Mouse (Mus musculus) lung, postnatal 25 days (tissue): Measurements from ENCODE around the gene Kirrel2.
A peak's percentile ranks its signal among the peaks of the same experiment; 100 is the strongest.
"Not testable (repeated sequence)": the region's sequence is repeated elsewhere in the genome, so short reads cannot be mapped to it uniquely, and the experiment has no call there.

ENCODE experiments used
- DNase-seq: peaks from one replicate; pipeline ENCODE4 v3.0.0; 2022; ENCODE audit warnings: low spot score

Kirrel2 gene

DNA sequence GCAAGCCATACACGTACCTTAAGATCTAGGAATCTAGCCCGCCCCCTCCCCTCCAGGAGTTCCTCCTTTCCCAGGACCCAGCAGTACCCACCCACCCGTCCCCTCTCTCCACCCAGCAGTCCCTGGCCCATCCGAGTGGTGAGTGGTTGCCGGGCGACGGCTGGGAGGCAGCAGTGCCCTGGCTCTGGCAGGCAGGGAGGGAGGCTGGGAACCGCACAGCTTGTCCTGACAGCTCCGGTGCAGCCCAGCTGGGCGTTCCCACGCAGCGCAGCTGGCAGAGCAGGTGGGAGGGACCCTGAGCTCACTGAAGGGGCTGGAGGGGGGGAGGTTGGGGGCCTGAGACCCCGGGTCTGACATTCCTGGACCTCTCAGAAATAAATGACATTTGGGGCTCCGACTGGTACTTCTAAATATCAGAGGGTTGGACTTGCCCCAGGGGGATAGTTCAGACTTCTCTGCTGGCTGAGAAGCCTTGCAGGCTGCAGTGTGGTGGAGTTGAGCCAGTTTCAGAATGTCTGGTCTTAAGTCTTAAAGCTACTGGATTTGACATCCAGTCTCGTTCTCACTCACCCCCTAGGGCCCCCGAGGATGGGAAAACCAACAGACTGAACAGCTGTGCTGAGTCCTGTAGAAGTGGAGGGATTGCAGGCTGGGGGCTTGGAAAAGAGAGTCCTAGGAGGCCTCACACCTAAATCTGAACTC lies at the start of gene Kirrel2, which contains the start of gene Nphs1:
TSS of gene Kirrel2 (minus strand) at position 62 of the 702 bp plus-strand sequence.
TSS of gene Nphs1 (plus strand) at position 687 of the 702 bp plus-strand sequence.
- DNase-seq: no peak

DNA sequence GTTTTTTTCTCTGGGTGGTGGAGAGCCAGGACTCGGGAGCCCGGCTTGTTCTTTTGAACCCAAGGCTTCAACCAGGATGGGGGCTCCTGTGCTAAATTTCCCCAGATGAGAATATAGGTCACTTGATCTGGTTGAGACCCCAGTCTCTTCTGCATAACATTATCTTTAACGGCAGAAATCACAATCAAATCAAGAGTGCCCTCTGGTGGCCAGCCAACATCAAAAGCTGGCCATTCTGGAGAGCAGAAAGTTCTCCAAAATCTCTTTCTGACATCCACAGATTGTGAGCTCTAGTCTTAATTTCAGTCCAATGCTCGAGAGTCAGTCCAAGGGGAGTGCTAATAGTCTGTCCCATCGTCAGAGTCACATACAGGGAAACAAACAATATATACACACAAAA lies 43.7 kb upstream of the Kirrel2 start:
- not testable (repeated sequence) for DNase-seq

GRCm38 (mm10) chr7:30495506-30496042 lies 38.1 kb upstream of the Kirrel2 start:
- DNase-seq: not testable (repeated sequence)

DNA sequence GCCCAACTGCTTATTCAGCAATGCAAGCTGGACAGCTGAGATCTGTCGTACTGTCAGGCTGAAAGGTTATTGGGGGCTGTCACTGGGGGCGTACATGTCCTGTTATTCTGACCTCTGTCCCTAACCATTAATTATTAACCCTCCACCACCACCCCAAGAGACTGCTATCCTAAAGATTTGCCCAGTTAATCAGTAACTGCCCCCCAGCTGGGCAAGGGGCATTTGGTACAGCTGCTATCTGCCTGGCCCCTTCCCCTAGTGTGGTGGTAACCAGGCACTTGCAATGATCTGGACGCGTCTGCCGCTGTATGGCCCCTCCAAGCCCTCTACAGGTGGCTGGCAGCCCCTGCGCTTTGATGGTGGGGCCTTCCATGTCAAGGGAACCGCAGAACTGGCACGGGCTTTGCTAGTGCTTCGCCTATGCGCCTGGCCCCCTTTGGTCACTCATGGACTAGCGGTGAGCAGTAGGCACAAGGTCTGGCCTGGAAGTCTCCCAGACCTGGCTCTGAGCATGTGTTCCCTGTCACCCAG lies 36.0 kb upstream of the Kirrel2 start, which contains the start of gene Prodh2:
TSS of gene Prodh2 (plus strand) at position 222 of the 531 bp plus-strand sequence.
- DNase-seq: no peak

DNA sequence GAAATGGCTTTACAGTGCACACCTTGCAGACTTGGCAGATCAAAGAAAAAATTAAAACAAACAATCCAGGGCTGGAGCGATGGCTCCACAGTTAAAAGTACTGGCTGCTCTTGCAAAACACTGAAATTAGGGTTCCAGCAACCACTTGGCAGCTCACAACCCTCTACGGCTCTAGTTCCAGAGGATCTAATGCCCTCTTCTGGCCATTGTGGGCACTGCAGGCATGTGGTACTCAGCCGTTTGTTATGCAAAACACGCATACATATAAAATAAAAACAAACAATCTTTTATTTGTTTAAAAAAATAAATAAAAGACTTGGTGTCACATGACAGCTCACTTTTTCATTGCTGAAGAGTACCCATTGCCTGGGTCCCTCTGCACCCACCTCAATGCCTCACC lies 35.3 kb upstream of the Kirrel2 start:
- peak; percentile 69 for DNase-seq

DNA sequence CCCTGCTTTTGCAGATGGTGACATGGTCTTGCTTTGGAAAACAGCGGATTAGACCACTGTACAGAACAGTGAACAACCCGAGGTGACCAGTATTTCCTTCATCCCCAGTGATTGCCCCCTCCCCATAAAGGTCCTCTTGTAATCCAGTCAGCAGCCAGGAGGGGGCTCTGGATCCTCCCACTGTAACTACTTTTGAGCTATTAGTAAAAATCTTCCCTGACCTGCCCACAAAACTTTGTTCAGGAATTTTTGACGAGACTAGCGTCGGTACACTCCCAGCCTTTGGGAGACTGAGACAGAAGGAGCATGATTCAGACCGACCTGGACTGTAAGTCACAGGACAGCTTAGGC lies 33.4 kb upstream of the Kirrel2 start:
- no peak for DNase-seq

DNA sequence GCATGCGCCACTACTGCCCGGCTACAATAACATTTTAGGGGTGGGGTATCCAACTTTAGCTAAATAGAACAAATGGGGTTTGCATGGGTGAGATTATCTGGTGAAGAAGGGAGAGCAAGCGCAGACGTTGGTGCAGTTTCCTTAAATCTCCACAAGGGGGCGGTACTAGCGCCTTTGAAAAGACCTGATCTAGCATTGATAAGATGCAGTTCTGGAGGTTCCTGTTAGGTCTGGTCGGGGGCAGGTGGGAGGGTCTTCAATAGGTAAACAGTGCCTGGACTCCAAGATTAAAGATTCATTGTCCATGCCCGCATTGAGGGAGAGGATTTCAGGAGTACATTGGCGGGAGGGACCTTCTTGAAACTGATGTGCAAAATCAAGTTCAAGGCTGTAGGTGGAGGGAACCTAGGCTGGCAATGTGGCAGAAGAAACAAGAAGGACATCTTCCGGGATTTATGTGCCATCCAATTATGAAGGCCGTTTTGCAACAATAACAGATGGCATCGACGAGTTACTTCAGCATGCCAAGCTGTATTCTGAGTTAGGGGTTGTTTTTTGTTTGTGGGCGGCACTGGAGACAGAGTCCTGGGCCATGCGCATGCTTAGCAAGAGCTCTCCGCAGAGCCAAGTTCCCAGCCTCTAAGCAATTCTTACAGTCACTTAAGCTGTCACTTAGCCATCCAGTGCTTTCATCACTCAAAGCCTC lies 32.9 kb upstream of the Kirrel2 start:
- peak; percentile 23 for DNase-seq

- no peak for DNase-seq
These were observed 26.8 kb upstream of the Kirrel2 start for GRCm38 (mm10) chr7:30484250-30484649.

DNA sequence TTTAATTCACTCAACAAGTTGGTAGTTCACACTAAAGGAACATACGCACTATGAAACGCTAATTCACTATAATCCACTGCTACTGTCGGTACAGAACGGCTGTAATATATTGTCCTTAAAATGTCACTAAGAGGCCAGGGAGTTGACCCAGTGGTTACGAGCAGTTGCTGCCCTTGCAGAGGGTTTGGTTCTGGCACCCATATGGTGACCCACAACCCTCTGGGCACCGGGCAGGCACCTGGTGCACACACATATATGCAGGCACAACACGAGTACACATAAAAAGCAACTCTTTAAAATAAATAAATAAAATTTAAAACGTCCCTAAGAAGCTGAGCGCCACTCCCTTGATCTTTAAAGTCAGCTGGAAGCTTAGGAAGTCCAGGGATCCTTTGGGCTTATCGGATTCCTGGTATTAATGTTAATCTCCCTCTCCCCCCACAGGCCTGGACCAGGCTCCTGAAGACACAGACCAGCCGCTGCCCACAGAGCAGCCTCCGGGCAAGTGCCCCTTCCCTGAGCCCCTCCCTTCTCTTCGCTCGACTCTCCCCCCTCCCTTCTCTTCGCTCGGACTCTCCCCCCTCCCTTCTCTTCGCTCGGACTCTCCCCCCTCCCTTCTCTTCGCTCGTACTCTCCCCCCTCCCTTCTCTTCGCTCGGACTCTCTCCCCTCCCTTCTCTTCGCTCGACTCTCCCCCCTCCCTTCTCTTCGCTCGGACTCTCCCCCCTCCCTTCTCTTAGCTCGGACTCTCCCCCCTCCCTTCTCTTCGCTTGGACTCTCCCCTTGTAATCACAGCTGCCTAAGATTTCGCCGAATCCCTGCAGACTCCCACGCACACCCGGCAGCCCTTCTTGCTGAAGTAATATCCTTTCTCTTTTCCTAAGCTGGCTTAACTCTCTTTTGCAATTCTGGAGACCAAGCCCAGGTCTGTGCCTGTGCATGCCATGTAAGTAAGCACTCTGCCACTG lies 20.2 kb upstream of the Kirrel2 start:
- DNase-seq: no peak

DNA sequence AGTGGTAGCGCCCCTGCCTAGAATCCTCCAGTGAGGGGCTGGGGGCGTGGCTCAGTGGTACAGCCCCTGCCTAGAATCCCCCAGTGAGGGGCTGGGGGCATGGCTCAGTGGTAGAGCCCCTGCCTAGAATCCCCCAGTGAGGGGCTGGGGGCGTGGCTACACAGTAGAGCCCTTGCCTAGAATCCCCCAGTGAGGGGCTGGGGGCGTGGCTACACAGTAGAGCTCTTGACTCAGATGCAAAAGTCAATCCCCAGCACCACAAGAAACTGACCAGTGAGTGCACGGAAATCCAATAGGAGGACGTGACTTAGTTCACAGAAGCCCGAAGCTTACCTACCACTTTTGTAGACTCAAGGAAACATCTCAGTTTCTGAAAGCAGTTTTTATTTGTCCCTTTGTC lies 18.6 kb upstream of the Kirrel2 start:
- not testable (repeated sequence) for DNase-seq

DNA sequence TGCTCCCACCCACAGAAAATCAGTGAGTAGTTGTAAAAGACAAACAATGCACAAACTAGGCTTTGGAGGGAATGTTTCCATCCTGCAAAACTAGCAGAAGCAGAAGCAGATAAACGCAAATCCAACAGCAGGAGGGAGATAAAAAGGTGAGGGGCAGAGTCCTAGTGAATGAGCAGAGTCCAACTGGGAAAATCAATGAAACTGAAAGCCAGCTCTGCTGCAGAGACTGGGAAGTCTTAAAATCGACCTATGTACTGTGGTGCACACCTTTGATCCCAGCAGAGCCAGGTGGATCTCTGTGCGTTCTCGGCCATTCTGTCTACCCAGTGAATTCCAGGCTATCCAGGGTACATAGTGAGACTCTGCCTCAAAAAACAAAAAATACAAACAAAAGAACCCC lies 17.5 kb upstream of the Kirrel2 start:
- no peak for DNase-seq

DNA sequence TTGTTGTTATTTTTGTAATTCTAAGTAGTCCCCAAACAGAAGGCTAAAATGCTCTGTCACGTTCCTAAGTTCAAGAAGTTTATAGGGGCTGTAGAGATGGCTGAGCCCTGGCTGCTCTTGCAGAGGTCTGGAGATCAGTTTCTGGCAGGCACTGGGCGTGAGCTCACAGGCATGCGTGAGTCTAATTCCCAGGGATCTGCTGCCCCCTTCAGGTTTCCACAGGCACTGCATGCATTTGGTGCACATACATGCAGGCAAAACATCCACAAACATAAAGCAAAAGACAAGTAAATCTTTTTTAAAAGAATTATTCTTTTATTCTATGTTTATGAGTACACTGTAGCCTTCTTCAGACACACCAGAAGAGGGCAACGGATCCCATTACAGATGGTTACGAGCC lies 14.9 kb upstream of the Kirrel2 start:
- DNase-seq: peak; percentile 16

DNA sequence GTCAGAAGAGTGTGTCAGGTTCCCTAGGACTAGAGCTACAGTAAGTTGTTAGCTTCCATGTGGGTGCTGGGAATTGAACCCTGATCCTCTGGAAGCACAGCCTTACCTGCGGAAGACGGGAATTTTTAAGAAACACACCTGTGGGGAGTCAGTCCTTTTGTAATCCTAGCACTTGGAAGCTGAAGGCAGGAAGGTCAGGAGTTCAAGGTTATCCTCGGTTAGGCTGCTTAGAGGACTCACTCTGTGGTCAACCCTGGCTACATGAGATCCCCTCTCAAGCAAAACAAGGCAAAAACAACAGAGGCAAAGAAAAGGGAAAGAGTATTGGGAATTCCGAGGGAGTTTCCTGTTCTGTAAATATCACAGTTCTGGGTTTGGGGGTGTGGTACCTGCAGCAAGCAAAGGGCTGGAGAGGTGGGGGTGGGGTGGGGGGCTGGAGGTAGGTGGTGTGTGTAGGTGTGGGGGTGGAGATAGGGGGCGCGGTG lies 7.4 kb upstream of the Kirrel2 start:
- no peak for DNase-seq

GRCm38 (mm10) chr7:30463996-30464395 lies 6.5 kb upstream of the Kirrel2 start:
- no peak for DNase-seq

- DNase-seq: no peak
These were observed 6.1 kb upstream of the Kirrel2 start for GRCm38 (mm10) chr7:30463568-30463967.

DNA sequence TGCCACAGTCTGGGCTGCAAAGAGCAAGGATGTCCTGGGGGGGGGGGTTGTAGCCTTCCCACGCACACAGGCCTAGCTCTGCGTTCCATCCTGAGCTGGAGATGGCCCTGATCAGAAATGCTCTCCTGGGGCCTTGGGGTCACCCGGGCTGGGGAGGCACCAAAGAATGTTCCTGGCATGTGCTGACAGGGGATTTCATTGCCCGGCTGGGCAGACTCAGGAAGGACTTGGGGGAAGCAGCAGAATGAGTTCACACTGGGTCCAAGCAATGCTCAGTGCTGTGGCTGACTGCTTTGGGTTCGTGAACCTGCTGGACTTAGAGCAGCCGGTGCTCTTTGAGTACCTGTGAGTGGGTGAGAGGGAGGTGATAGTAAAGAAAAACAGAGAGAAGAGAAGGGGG lies 2.0 kb upstream of the Kirrel2 start:
- no peak for DNase-seq

DNA sequence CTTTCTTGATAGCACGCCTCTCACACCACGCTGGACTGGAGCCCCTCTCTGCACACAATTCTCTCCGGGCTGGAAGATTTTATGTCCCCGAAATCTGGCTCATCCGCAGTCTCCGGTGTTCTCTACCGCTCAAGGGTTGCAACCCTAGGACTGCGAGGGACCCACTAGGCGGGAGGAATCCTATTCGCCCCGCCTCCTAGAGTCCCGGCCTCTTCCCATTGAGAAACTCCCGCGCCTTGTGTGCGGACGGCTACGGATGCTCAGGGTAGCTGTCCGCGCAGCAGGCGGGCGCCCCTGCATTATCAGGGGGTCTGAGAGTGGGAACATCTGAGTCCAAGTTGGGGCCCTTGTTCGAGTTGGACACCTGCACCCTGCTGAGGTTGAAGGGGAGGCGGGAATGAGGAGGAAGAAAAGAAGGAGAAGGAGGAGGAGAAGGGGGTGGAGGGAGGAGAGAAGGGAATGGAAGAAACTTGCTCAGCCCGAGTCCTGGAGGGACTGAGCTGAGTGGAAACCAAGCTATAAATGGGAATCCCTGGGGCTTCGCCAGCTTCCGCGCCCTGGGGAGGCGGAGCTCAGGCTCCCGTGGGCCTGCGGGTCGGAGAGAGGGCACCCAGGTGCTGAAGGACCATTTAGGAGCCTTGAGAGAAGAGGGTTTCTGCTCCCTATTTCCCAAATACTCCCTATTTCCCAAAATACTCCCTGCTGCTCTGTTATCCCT lies 420 bp downstream of the Kirrel2 start:
- no peak for DNase-seq

- no peak for DNase-seq
These were observed 1.0 kb downstream of the Kirrel2 start for GRCm38 (mm10) chr7:30456487-30456886.

DNA sequence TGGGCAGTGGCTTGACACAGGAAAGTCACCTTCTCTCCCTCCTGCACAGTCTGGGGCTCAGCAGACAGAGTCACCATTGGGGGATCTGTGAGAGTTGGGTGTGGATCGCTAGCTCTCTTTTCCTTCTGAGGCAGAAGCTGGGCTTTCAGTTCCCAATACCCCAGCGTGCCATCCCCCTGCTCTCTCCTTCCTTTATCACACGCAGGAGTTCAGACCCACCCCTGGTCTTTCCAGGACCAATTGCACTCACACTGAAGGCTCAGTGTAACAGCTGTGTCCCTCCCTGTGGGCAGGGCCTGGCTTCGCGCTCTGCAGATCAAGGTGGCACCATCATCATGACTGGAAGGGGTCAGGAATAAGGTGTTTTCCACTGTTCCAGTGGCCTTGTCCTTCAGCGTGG lies 3.2 kb downstream of the Kirrel2 start:
- no peak for DNase-seq

DNA sequence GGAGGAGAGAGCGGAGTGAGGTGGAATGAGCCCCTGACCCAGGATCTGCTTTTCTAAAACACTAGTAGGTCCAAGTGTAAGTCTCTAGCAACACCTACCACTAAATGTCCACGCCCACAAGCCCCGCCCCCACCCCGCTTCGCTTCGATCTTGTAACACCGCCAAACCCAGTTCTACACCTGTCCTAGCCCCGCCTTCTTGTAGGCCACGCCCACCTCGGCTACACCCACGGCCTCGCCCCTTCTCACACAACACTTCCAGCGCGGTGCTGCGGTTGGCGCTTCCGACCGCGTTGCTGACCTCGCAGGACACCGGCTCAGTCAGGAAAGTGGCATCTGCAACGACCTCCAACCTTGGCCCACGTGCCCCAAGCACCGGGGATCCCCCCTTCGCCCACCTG lies 3.7 kb downstream of the Kirrel2 start:
- DNase-seq: peak; percentile 31

GRCm38 (mm10) chr7:30453327-30453726 lies 4.2 kb downstream of the Kirrel2 start:
- DNase-seq: no peak
